Mouse (Mus musculus) myocyte (in vitro differentiated cells): Measurements from ENCODE around the gene Gck.

Experiments
- POLR2A ChIP-seq: IDR thresholded peaks from one replicate; pipeline ENCODE4 v1.6.1; 2011; ENCODE audit warnings: low read depth, mild to moderate bottlenecking, control low read depth, moderate library complexity; ENCODE audit not compliant: insufficient read length
- USF1 ChIP-seq: IDR thresholded peaks from one replicate; pipeline ENCODE4 v1.6.1; 2011; ENCODE audit warnings: low read depth, mild to moderate bottlenecking, control low read depth, moderate library complexity

DNA sequence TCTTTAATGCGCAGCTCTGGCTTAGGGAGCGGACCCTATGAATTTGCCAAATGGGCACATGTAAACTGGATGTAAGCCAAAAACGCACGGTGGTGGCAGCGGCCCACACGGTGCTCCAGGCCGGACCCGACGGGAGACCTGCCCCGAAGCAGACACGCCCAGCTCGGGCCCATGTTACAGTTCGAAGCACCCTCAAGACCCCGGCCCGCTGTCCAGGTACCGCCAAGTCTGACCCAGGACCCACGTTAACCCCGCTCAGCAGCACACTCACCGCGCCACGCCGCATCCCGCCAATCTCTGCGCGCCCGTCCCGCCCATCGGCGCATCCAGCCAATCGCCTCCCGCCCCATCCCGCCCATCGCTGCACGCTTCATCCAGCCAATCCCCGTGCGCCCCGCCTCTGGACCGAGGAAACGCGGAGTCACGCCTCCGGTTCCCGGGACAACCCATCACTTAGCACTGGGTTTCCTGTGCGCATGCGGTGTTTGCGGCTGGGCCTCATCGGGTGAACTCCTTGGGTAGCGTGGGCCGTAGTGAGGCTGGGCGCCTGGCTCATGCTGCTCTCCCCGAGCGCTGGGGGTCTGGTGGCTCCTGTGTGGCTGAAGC lies 71.9 kb downstream of the Gck start, which contains the start of gene Pold2:
- peak; percentile 93 for TF ChIP-seq POLR2A
- TF ChIP-seq USF1, result no peak
